ENCODE assay signal across 19 mouse cellular contexts in the genomic region with DNA sequence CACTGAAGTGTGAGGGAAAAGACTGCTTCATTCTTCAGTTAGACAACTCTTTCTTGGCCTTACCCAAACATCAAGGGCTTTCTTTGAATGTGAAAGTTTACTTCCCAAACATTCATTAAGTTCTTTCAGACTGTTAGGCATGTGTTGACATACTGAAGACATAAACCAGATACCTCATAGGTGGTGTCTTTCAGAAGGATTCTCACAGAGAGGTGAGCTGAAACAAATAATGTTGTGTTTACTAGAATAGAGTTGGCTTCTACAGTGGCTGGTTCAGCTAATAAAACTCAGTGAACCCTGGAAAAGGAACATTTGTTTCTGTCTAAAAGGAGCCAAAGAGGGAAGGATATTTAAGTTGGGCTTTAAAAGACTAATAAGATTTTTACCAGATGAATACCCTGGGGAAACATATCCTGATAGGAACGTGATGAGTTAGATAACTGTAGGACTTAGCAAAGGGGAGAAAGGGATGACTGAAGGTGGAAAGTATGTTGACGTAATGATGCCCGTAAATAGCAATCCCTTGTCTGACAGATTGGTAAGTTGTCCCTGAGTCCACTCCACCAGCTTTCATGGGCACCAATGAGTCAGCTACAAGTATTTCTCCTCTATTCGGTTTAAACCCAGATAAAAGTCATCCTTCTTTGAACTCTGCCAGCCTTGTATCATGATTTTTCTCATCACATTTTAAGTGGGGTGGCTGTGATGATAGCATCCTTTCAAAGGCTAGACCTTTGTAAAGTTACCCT.
DNase-seq lines count a peak whose midpoint lies in the region; ATAC-seq and TF ChIP-seq lines count a peak whose summit lies in the region.
"Had no signal": no experiment of that assay in that cellular context is flagged by ENCODE, and none has a peak within 500 bp of the region (broad histone marks: within the 10 kb centered on the region; RNA-seq: fewer than 3 reads in every experiment).

No protein-coding gene starts in this region.

- no peak overlapping the region for H3K4me3 ChIP-seq in heart, embryonic 12.5 days
- H3K4me3 ChIP-seq in kidney, embryonic 15.5 days (replicated peaks) = no peak overlapping the region
- H3K4me3 ChIP-seq in myocyte = no peak overlapping the region
- H3K4me3 ChIP-seq: intestine, embryonic 15.5 days; limb, embryonic 13.5 days; liver, embryonic 12.5 days; midbrain, embryonic 10.5 days had no signal

- peaks cover 17% of the 10 kb centered on the region; the same call in 1 of the 2 replicates for H3K4me1 ChIP-seq in heart, embryonic 12.5 days (replicated peaks)
- no peaks in the 10 kb centered on the region for H3K4me1 ChIP-seq in kidney, embryonic 15.5 days
- H3K4me1 ChIP-seq: intestine, embryonic 15.5 days; limb, embryonic 13.5 days; liver, embryonic 12.5 days; midbrain, embryonic 10.5 days had no signal

- no peaks in the 10 kb centered on the region for H3K79me2 ChIP-seq in myocyte (ENCODE audit: control insufficient read depth, insufficient read depth)

- no peaks in the 10 kb centered on the region for H3K27me3 ChIP-seq in heart, embryonic 12.5 days (replicated peaks)
- no peaks in the 10 kb centered on the region for H3K27me3 ChIP-seq in kidney, embryonic 15.5 days
- H3K27me3 ChIP-seq in myocyte (ENCODE audit: control insufficient read depth, insufficient read depth, insufficient read length) = no peaks in the 10 kb centered on the region
- H3K27me3 ChIP-seq: intestine, embryonic 15.5 days; limb, embryonic 13.5 days; liver, embryonic 12.5 days had no signal

- peak overlapping the region; percentile 29; the same call in 1 of the 2 replicates for H3K27ac ChIP-seq in heart, embryonic 12.5 days (ENCODE audit: poor library complexity, severe bottlenecking)
- H3K27ac ChIP-seq in kidney, embryonic 15.5 days = no peak overlapping the region
- H3K27ac ChIP-seq: intestine, embryonic 15.5 days; limb, embryonic 13.5 days; liver, embryonic 12.5 days; midbrain, embryonic 10.5 days; stomach, postnatal 0 days had no signal

- no peak overlapping the region for H3ac ChIP-seq in myocyte (ENCODE audit: control insufficient read depth, insufficient read length)

- H3K4me2 ChIP-seq in heart, embryonic 12.5 days = no peak overlapping the region
- no peak overlapping the region for H3K4me2 ChIP-seq in kidney, embryonic 15.5 days
- peak overlapping the region; percentile 7 for H3K4me2 ChIP-seq in myocyte (ENCODE audit: low read depth)
- H3K4me2 ChIP-seq: intestine, embryonic 15.5 days; limb, embryonic 13.5 days; liver, embryonic 12.5 days had no signal

- 38% methylated on average over 4 of the region's 4 CpGs for WGBS in heart, embryonic 12.5 days
- 56% methylated on average over 4 of the region's 4 CpGs for WGBS in kidney, embryonic 15.5 days

- TF ChIP-seq POLR2A in myocyte (IDR thresholded peaks at IDR 0.05; ENCODE audit: insufficient read length, low read depth) = no peak

- no peak for DNase-seq in heart, postnatal 36 days
- DNase-seq in kidney, adult 11 months = no peak
- DNase-seq in Muller cell, postnatal 12 days (ENCODE audit: inconsistent ontology term) = peak; percentile 49
- no peak for DNase-seq in left cerebral cortex, adult 9 months (ENCODE audit: low spot score in 2 of 2)
- DNase-seq: B cell, adult 2 months; cerebellum, adult 9-10 months; lung, adult 18-20 months; lung, postnatal 10 days; right cerebral cortex, postnatal 14 days had no signal

- intact Hi-C loops in heart, postnatal 36 days (cut with DNase I) = no loop called here

- no peak overlapping the region for H3K9ac ChIP-seq in heart, embryonic 12.5 days
- H3K9ac ChIP-seq in kidney, embryonic 15.5 days = no peak overlapping the region
- H3K9ac ChIP-seq: intestine, embryonic 15.5 days; limb, embryonic 13.5 days; liver, embryonic 12.5 days had no signal

- H3K36me3 ChIP-seq in heart, embryonic 12.5 days = no peaks in the 10 kb centered on the region
- H3K36me3 ChIP-seq in kidney, embryonic 15.5 days = no peaks in the 10 kb centered on the region
- H3K36me3 ChIP-seq in myocyte (ENCODE audit: control insufficient read depth, insufficient read depth) = no peaks in the 10 kb centered on the region
- H3K36me3 ChIP-seq: intestine, embryonic 15.5 days; limb, embryonic 13.5 days; liver, embryonic 12.5 days; midbrain, embryonic 10.5 days had no signal

- no peak for ATAC-seq in heart, embryonic 12.5 days (ENCODE audit: insufficient number of reproducible peaks, low FRiP score)
- ATAC-seq in kidney, embryonic 15.5 days (replicated peaks; ENCODE audit: low FRiP score) = peak; percentile 52; the same call in 1 of the 2 replicates
- ATAC-seq: forebrain, embryonic 14.5 days; hindbrain, embryonic 16.5 days; intestine, embryonic 15.5 days; liver, embryonic 12.5 days had no signal

- no peaks in the 10 kb centered on the region for H3K9me3 ChIP-seq in heart, embryonic 12.5 days (replicated peaks)
- H3K9me3 ChIP-seq in kidney, embryonic 15.5 days (replicated peaks) = no peaks in the 10 kb centered on the region
- H3K9me3 ChIP-seq: intestine, embryonic 15.5 days; limb, embryonic 13.5 days; liver, embryonic 12.5 days; midbrain, embryonic 10.5 days had no signal

TF ChIP-seq in myocyte, 11 proteins besides CTCF, POLR2A, EP300 and RAD21:
- TF ChIP-seq CEBPB (IDR thresholded peaks at IDR 0.05; ENCODE audit: insufficient read depth, poor library complexity, severe bottlenecking) (no peak), POLR2AphosphoS2 (IDR thresholded peaks at IDR 0.05; ENCODE audit: insufficient read length, low read depth) (no peak), E2F4 (IDR thresholded peaks at IDR 0.05; ENCODE audit: insufficient read depth) (no peak), SRF (IDR thresholded peaks at IDR 0.05; ENCODE audit: control insufficient read depth, insufficient read length, low read depth) (no peak), TCF12 (IDR thresholded peaks at IDR 0.05; ENCODE audit: insufficient read depth, poor library complexity, severe bottlenecking) (no peak), REST (IDR thresholded peaks at IDR 0.05; ENCODE audit: insufficient read depth, insufficient read length) (no peak)
